Mouse (Mus musculus): ENCODE results near the gene Mrpl11.
A peak's percentile ranks its signal among the peaks of the same experiment; 100 is the strongest.
"Not testable (repeated sequence)": the region's sequence is repeated elsewhere in the genome, so short reads cannot be mapped to it uniquely, and the experiment has no call there.

Mrpl11 gene

GRCm38 (mm10) chr19:4992371-4992770 lies 30.4 kb downstream of the Mrpl11 start:
- no peak for DNase-seq (ENCODE audit: low read depth in 1 of 2, low spot score in 2 of 2)

GRCm38 (mm10) chr19:4992904-4993303 lies 31.0 kb downstream of the Mrpl11 start:
- no peak for DNase-seq (ENCODE audit: low read depth in 1 of 2, low spot score in 2 of 2)

GRCm38 (mm10) chr19:4994043-4994442 lies 32.1 kb downstream of the Mrpl11 start:
- DNase-seq (ENCODE audit: low read depth in 1 of 2, low spot score in 2 of 2): no peak

GRCm38 (mm10) chr19:4999445-5000140 lies 37.6 kb downstream of the Mrpl11 start:
- no peak for DNase-seq (ENCODE audit: low read depth in 1 of 2, low spot score in 2 of 2)

- DNase-seq (ENCODE audit: low read depth in 1 of 2, low spot score in 2 of 2): peak in 1 of 2 experiments; percentile 54
These were observed 39.9 kb downstream of the Mrpl11 start for GRCm38 (mm10) chr19:5001666-5002406.

- DNase-seq (ENCODE audit: low read depth in 1 of 2, low spot score in 2 of 2): not testable (repeated sequence)
These were observed 41.7 kb downstream of the Mrpl11 start for GRCm38 (mm10) chr19:5003644-5004043.

GRCm38 (mm10) chr19:5004925-5005324 lies 43.0 kb downstream of the Mrpl11 start:
- no peak for DNase-seq (ENCODE audit: low read depth in 1 of 2, low spot score in 2 of 2)

- DNase-seq (ENCODE audit: low read depth in 1 of 2, low spot score in 2 of 2): no peak
These were observed 51.2 kb downstream of the Mrpl11 start for GRCm38 (mm10) chr19:5013138-5013537.

- no peak for DNase-seq (ENCODE audit: low read depth in 1 of 2, low spot score in 2 of 2)
These were observed 53.0 kb downstream of the Mrpl11 start for GRCm38 (mm10) chr19:5014961-5015398.

GRCm38 (mm10) chr19:5016221-5016742 lies 54.3 kb downstream of the Mrpl11 start:
- DNase-seq (ENCODE audit: low read depth in 1 of 2, low spot score in 2 of 2): no peak

Data from monocyte, adult 2 months (primary cell).